ENCODE assay signal across 32 mouse cellular contexts in genomic region chr11:4688632-4689380, GRCm38 (mm10). TPM values are rescaled to one million over a fixed set of nuclear protein-coding genes. Genes with fewer than 3 reads are reported as not detected.
DNase-seq lines count a peak whose midpoint lies in the region; ATAC-seq lines count a peak whose summit lies in the region.
"Had no signal": no experiment of that assay in that cellular context is flagged by ENCODE, and none has a peak within 500 bp of the region (broad histone marks: within the 10 kb centered on the region; RNA-seq: fewer than 3 reads in every experiment).

No protein-coding gene starts in this region.

- WGBS in hindbrain, embryonic 13.5 days, result 60% methylated on average over 11 of the region's 11 CpGs
- WGBS in hindbrain, embryonic 11.5 days, result 73% methylated on average over 11 of the region's 11 CpGs

- no peak for ATAC-seq in hindbrain, embryonic 13.5 days (ENCODE audit: low FRiP score)
- ATAC-seq in hindbrain, embryonic 11.5 days (ENCODE audit: low FRiP score), result no peak
- 0 out of 2 replicates have a peak, but pooled peaks have one; percentile 44 for ATAC-seq in megakaryocyte-erythroid progenitor cell, adult 5-6 weeks (replicated peaks; ENCODE audit: low FRiP score, low TSS enrichment, poor library complexity, severe bottlenecking)
- ATAC-seq: forebrain, embryonic 15.5 days had no signal

- peak overlapping the region; percentile 30; the same call in 1 of the 2 replicates for H3K9ac ChIP-seq in hindbrain, embryonic 13.5 days
- H3K9ac ChIP-seq in hindbrain, embryonic 11.5 days (ENCODE audit: low read depth, low read length), result no peak overlapping the region
- H3K9ac ChIP-seq: embryonic facial prominence, embryonic 12.5 days; forebrain, embryonic 15.5 days; heart, embryonic 12.5 days; hindbrain, embryonic 12.5 days; liver, embryonic 13.5 days; midbrain, embryonic 12.5 days; neural tube, embryonic 13.5 days had no signal

- H3K4me2 ChIP-seq in hindbrain, embryonic 13.5 days, result no peak overlapping the region
- H3K4me2 ChIP-seq in hindbrain, embryonic 11.5 days (replicated peaks; ENCODE audit: low read depth, low read length), result no peak overlapping the region
- H3K4me2 ChIP-seq: embryonic facial prominence, embryonic 12.5 days; forebrain, embryonic 15.5 days; heart, embryonic 12.5 days; hindbrain, embryonic 12.5 days; liver, embryonic 13.5 days; midbrain, embryonic 12.5 days; neural tube, embryonic 13.5 days had no signal

- H3K27ac ChIP-seq in hindbrain, embryonic 13.5 days, result no peak overlapping the region
- H3K27ac ChIP-seq in hindbrain, embryonic 11.5 days (ENCODE audit: low read depth, low read length), result no peak overlapping the region
- H3K27ac ChIP-seq: embryonic facial prominence, embryonic 12.5 days; forebrain, embryonic 10.5 days; forebrain, embryonic 15.5 days; gastrocnemius, adult 2 months; heart, adult 2 months; hindbrain, embryonic 12.5 days; liver, embryonic 13.5 days; midbrain, embryonic 12.5 days; neural tube, embryonic 13.5 days had no signal

- H3K4me1 ChIP-seq in hindbrain, embryonic 13.5 days (replicated peaks), result no peaks in the 10 kb centered on the region
- H3K4me1 ChIP-seq in hindbrain, embryonic 11.5 days (replicated peaks; ENCODE audit: control insufficient read depth, insufficient read depth, low read length), result no peaks in the 10 kb centered on the region
- H3K4me1 ChIP-seq: embryonic facial prominence, embryonic 12.5 days; forebrain, embryonic 10.5 days; forebrain, embryonic 15.5 days; heart, embryonic 12.5 days; hindbrain, embryonic 12.5 days; midbrain, embryonic 12.5 days; neural tube, embryonic 13.5 days had no signal

- DNase-seq in hindbrain, embryonic 11.5 days (ENCODE audit: low spot score), result no peak
- peak; percentile 35 to 59 for DNase-seq in urinary bladder, adult 18-20 months (ENCODE audit: low spot score in 2 of 2)
- DNase-seq in urinary bladder, adult 2 months (ENCODE audit: low spot score), result no peak
- DNase-seq in ovary, postnatal 36 days (ENCODE audit: low spot score), result no peak
- no peak for DNase-seq in adrenal gland, postnatal 36 days
- no peak for DNase-seq in spleen, postnatal 36 days (ENCODE audit: low spot score in 2 of 2)
- DNase-seq: adrenal gland, adult 8-10 months; cerebellum, adult 11 months; cerebellum, adult 9-10 months; cerebellum, postnatal 36 days; gastrocnemius, adult 2 months; gastrocnemius, postnatal 36 days; heart, adult 2 months; heart, postnatal 10 days; kidney, adult 11 months; kidney, postnatal 14 days; left cerebral cortex, postnatal 4 days; liver, embryonic 13.5 days; lung, postnatal 14 days; retina, postnatal 1 day; right cerebral cortex, postnatal 14 days had no signal

- H3K9me3 ChIP-seq in hindbrain, embryonic 13.5 days, result no peaks in the 10 kb centered on the region
- no peaks in the 10 kb centered on the region for H3K9me3 ChIP-seq in hindbrain, embryonic 11.5 days (ENCODE audit: control insufficient read depth, low read length)
- H3K9me3 ChIP-seq: embryonic facial prominence, embryonic 12.5 days; forebrain, embryonic 10.5 days; forebrain, embryonic 15.5 days; heart, embryonic 12.5 days; hindbrain, embryonic 12.5 days; liver, embryonic 13.5 days; midbrain, embryonic 12.5 days; neural tube, embryonic 13.5 days had no signal

- no peaks in the 10 kb centered on the region for H3K27me3 ChIP-seq in hindbrain, embryonic 13.5 days
- no peaks in the 10 kb centered on the region for H3K27me3 ChIP-seq in hindbrain, embryonic 11.5 days (ENCODE audit: control insufficient read depth, insufficient read depth, low read length)
- H3K27me3 ChIP-seq: embryonic facial prominence, embryonic 12.5 days; forebrain, embryonic 15.5 days; heart, embryonic 12.5 days; hindbrain, embryonic 12.5 days; midbrain, embryonic 12.5 days; neural tube, embryonic 13.5 days had no signal

- H3K36me3 ChIP-seq in hindbrain, embryonic 13.5 days, result peaks cover 11% of the 10 kb centered on the region
- no peaks in the 10 kb centered on the region for H3K36me3 ChIP-seq in hindbrain, embryonic 11.5 days (ENCODE audit: control insufficient read depth, insufficient read depth, low read length)

- H3K4me3 ChIP-seq in hindbrain, embryonic 13.5 days, result no peak overlapping the region
- no peak overlapping the region for H3K4me3 ChIP-seq in hindbrain, embryonic 11.5 days (ENCODE audit: low read depth, low read length)
- H3K4me3 ChIP-seq: embryonic facial prominence, embryonic 12.5 days; forebrain, embryonic 10.5 days; forebrain, embryonic 15.5 days; gastrocnemius, adult 2 months; heart, adult 2 months; heart, embryonic 12.5 days; hindbrain, embryonic 12.5 days; liver, embryonic 13.5 days; midbrain, embryonic 12.5 days; neural tube, embryonic 13.5 days had no signal

RNA-seq across cellular contexts. Expression of gene Uqcr10, which starts 15.3 kb away (rescaled TPM):
- polyA plus RNA-seq in hindbrain, embryonic 13.5 days (2015; fragmentation: Nextera tagmentation; extraction: Ambion mirVana), result 541 and 557 TPM in 2 replicates
- polyA plus RNA-seq in hindbrain, embryonic 11.5 days (2014; fragmentation: Nextera tagmentation; extraction: Ambion mirVana), result 533 and 550 TPM in 2 replicates
- polyA plus RNA-seq in urinary bladder, adult 2 months (2012; rRNA removed), result 1,105 and 1,175 TPM in 2 replicates
- 465 and 535 TPM in 2 replicates for total RNA-seq in megakaryocyte-erythroid progenitor cell, adult 5-6 weeks (2014; fragmentation: Nextera tagmentation)
- total RNA-seq in megakaryocyte-erythroid progenitor cell, adult 5-6 weeks (2017), result 83.7 and 121 TPM in 2 replicates
- total RNA-seq in adrenal gland, postnatal 36 days (2021), result 100 to 1,000 TPM; 958 to 992 TPM

RNA-seq across cellular contexts. Expression of gene Zmat5, which starts 15.7 kb away (rescaled TPM):
- 71.6 and 74.5 TPM in 2 replicates for polyA plus RNA-seq in hindbrain, embryonic 13.5 days (2015; fragmentation: Nextera tagmentation; extraction: Ambion mirVana)
- 80.8 and 82.6 TPM in 2 replicates for polyA plus RNA-seq in hindbrain, embryonic 11.5 days (2014; fragmentation: Nextera tagmentation; extraction: Ambion mirVana)
- polyA plus RNA-seq in urinary bladder, adult 2 months (2012; rRNA removed), result 64.8 and 77.0 TPM in 2 replicates
- 24.5 and 37.3 TPM in 2 replicates for total RNA-seq in megakaryocyte-erythroid progenitor cell, adult 5-6 weeks (2014; fragmentation: Nextera tagmentation)
- 3.4 and 8.1 TPM in 2 replicates for total RNA-seq in megakaryocyte-erythroid progenitor cell, adult 5-6 weeks (2017)
- total RNA-seq in adrenal gland, postnatal 36 days (2021), result 10 to 100 TPM; 44.5 to 49.6 TPM

RNA-seq across cellular contexts. Expression of gene Ascc2, which starts 51.3 kb away (rescaled TPM):
- polyA plus RNA-seq in hindbrain, embryonic 13.5 days (2015; fragmentation: Nextera tagmentation; extraction: Ambion mirVana), result 20.8 and 21.5 TPM in 2 replicates
- polyA plus RNA-seq in hindbrain, embryonic 11.5 days (2014; fragmentation: Nextera tagmentation; extraction: Ambion mirVana), result 31.5 and 33.2 TPM in 2 replicates
- 35.0 and 39.9 TPM in 2 replicates for polyA plus RNA-seq in urinary bladder, adult 2 months (2012; rRNA removed)
- total RNA-seq in megakaryocyte-erythroid progenitor cell, adult 5-6 weeks (2014; fragmentation: Nextera tagmentation), result 29.8 and 44.7 TPM in 2 replicates
- 20.7 and 22.6 TPM in 2 replicates for total RNA-seq in megakaryocyte-erythroid progenitor cell, adult 5-6 weeks (2017)
- 10 to 100 TPM; 46.8 to 47.1 TPM for total RNA-seq in adrenal gland, postnatal 36 days (2021)

RNA-seq across cellular contexts. Expression of gene Cabp7, which starts 57.8 kb away (rescaled TPM):
- polyA plus RNA-seq in hindbrain, embryonic 13.5 days (2015; fragmentation: Nextera tagmentation; extraction: Ambion mirVana), result 1.3 and 1.4 TPM in 2 replicates
- polyA plus RNA-seq in hindbrain, embryonic 11.5 days (2014; fragmentation: Nextera tagmentation; extraction: Ambion mirVana), result 0.90 and 1.0 TPM in 2 replicates
- polyA plus RNA-seq in urinary bladder, adult 2 months (2012; rRNA removed), result 0.46 and 0.65 TPM in 2 replicates
- total RNA-seq in megakaryocyte-erythroid progenitor cell, adult 5-6 weeks (2014; fragmentation: Nextera tagmentation), result not detected in 2 replicates
- 0.27 TPM in 1 of 2 replicates, not detected in the other for total RNA-seq in megakaryocyte-erythroid progenitor cell, adult 5-6 weeks (2017)
- under 1 TPM in 1 of 2 experiments, not detected in 1; 0.20 TPM for total RNA-seq in adrenal gland, postnatal 36 days (2021)
- total RNA-seq: heart, adult 2 months; heart, postnatal 10 days had no signal
- polyA plus RNA-seq: heart, adult 2 months; kidney, embryonic 14.5 days; liver, embryonic 13.5 days; small intestine, adult 2 months had no signal

Comparison
In these comparisons a context has a peak if more than half of its experiments do, and no peak if none do; other contexts are left out.
1. DNase-seq: peak in urinary bladder, adult 18-20 months (2 of 2); none in hindbrain, embryonic 11.5 days (single experiment), urinary bladder, adult 2 months (single experiment), ovary, postnatal 36 days (single experiment), adrenal gland, postnatal 36 days (0 of 2) and spleen, postnatal 36 days (0 of 2).